16 mouse cellular contexts compared by ENCODE assay signal in the genomic region with DNA sequence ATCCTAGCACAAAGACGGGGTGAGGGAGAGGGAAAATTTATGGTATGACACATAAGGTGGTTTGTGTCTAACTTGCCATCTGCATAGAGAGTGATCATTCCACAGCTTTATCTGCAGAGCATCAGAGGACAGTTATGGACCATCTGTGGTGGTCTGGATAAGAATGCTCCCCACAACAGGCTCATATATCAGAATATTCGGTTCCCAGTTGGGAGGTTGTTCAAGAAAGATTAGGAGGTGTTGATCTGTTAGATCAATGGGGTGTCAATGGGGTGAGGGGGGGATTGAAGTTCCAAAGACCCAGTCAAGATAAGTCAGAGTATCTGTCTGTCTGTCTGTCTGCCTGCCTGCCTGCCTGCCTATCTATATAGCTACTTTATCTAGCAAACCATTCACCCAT.
"Had no signal": no experiment of that assay in that cellular context is flagged by ENCODE, and none has a peak within 500 bp of the region (broad histone marks: within the 10 kb centered on the region; RNA-seq: fewer than 3 reads in every experiment).

No protein-coding gene starts in this region.

- H3K4me1 ChIP-seq: intestine, embryonic 15.5 days had no signal

- H3K9ac ChIP-seq: intestine, embryonic 15.5 days; kidney, embryonic 15.5 days; limb, embryonic 12.5 days; neural tube, embryonic 12.5 days had no signal

- H3K27ac ChIP-seq: intestine, embryonic 15.5 days; kidney, embryonic 15.5 days; limb, embryonic 12.5 days; midbrain, embryonic 10.5 days; neural tube, embryonic 12.5 days had no signal

- DNase-seq: kidney, adult 18-20 months; kidney, postnatal 25 days; layer of hippocampus, adult 9-11 months; layer of hippocampus, postnatal 36 days; midbrain, embryonic 14.5 days; retina, postnatal 1 day; right cerebral cortex, postnatal 4 days; spleen, adult 18-20 months; thymus, adult 18-20 months; thymus, postnatal 14 days had no signal

- H3K27me3 ChIP-seq: intestine, embryonic 15.5 days; kidney, embryonic 15.5 days; limb, embryonic 12.5 days; neural tube, embryonic 12.5 days had no signal

- ATAC-seq: intestine, embryonic 15.5 days had no signal

- H3K4me2 ChIP-seq: intestine, embryonic 15.5 days; kidney, embryonic 15.5 days; limb, embryonic 12.5 days; neural tube, embryonic 12.5 days had no signal

- H3K4me3 ChIP-seq: intestine, embryonic 15.5 days; kidney, embryonic 15.5 days; limb, embryonic 12.5 days; midbrain, embryonic 10.5 days; myocyte; neural tube, embryonic 12.5 days had no signal

- H3K9me3 ChIP-seq: intestine, embryonic 15.5 days; kidney, embryonic 15.5 days; limb, embryonic 12.5 days; midbrain, embryonic 10.5 days; neural tube, embryonic 12.5 days had no signal

- H3K36me3 ChIP-seq: intestine, embryonic 15.5 days; kidney, embryonic 15.5 days had no signal
